Mouse (Mus musculus): ENCODE data around the gene Skiv2l. TPM values are rescaled to one million over a fixed set of nuclear protein-coding genes. Genes with fewer than 3 reads are reported as not detected.
"Not testable (repeated sequence)": the region's sequence is repeated elsewhere in the genome, so short reads cannot be mapped to it uniquely, and the experiment has no call there.

Gene Skiv2l
- total and polyA plus RNA-seq, 2 experiments = 32.0 to 61.7 TPM

- H3K9ac ChIP-seq (ENCODE audit: low read depth, low read length) = no peak overlapping the region
- H3K4me1 ChIP-seq (ENCODE audit: control insufficient read depth, insufficient read depth, low read length) = no peaks in the 10 kb centered on the region
- no peak overlapping the region for H3K27ac ChIP-seq (replicated peaks; ENCODE audit: insufficient read depth, low read depth, low read length)
- H3K27me3 ChIP-seq (ENCODE audit: control insufficient read depth, insufficient read depth, low read length) = no peaks in the 10 kb centered on the region
- 89% methylated on average over 4 of the region's 4 CpGs for WGBS
- no peak for DNase-seq (ENCODE audit: extremely low read depth, low read depth, low spot score)
- H3K4me3 ChIP-seq (ENCODE audit: insufficient read depth, low read depth, low read length) = no peak overlapping the region
- H3K36me3 ChIP-seq (ENCODE audit: control insufficient read depth, insufficient read depth, low read length) = no peaks in the 10 kb centered on the region
- H3K79me2 ChIP-seq (ENCODE audit: control insufficient read depth, insufficient read depth, low read length) = no peaks in the 10 kb centered on the region
- TF ChIP-seq CTCF (IDR thresholded peaks at IDR 0.05; ENCODE audit: low read depth, low read length) = no peak
- no peak for TF ChIP-seq POLR2A (IDR thresholded peaks at IDR 0.05; ENCODE audit: extremely low read depth, insufficient read depth, low read length)
These were observed 50.5 kb downstream of the Skiv2l start for GRCm38 (mm10) chr17:34799531-34799925.

GRCm38 (mm10) chr17:34798866-34799530, 51.0 kb downstream of the Skiv2l start:
- no peaks in the 10 kb centered on the region for H3K4me1 ChIP-seq (ENCODE audit: control insufficient read depth, insufficient read depth, low read length)
- no peak overlapping the region for H3K4me3 ChIP-seq (ENCODE audit: insufficient read depth, low read depth, low read length)
- H3K9ac ChIP-seq (ENCODE audit: low read depth, low read length) = no peak overlapping the region
- WGBS = 96% methylated on average over 17 of the region's 17 CpGs
- no peaks in the 10 kb centered on the region for H3K36me3 ChIP-seq (ENCODE audit: control insufficient read depth, insufficient read depth, low read length)
- TF ChIP-seq CTCF (IDR thresholded peaks at IDR 0.05; ENCODE audit: low read depth, low read length) (no peak), POLR2A (IDR thresholded peaks at IDR 0.05; ENCODE audit: extremely low read depth, insufficient read depth, low read length) (no peak)
- H3K27ac ChIP-seq (replicated peaks; ENCODE audit: insufficient read depth, low read depth, low read length) = no peak overlapping the region
- H3K79me2 ChIP-seq (ENCODE audit: control insufficient read depth, insufficient read depth, low read length) = no peaks in the 10 kb centered on the region
- DNase-seq (ENCODE audit: extremely low read depth, low read depth, low spot score) = no peak
- H3K27me3 ChIP-seq (ENCODE audit: control insufficient read depth, insufficient read depth, low read length) = no peaks in the 10 kb centered on the region

GRCm38 (mm10) chr17:34798071-34798470, 51.9 kb downstream of the Skiv2l start:
- H3K79me2 ChIP-seq (ENCODE audit: control insufficient read depth, insufficient read depth, low read length); DNase-seq (ENCODE audit: extremely low read depth, low read depth, low spot score); H3K4me3 ChIP-seq (ENCODE audit: insufficient read depth, low read depth, low read length); H3K4me1 ChIP-seq (ENCODE audit: control insufficient read depth, insufficient read depth, low read length); H3K27ac ChIP-seq (replicated peaks; ENCODE audit: insufficient read depth, low read depth, low read length); H3K36me3 ChIP-seq (ENCODE audit: control insufficient read depth, insufficient read depth, low read length); H3K27me3 ChIP-seq (ENCODE audit: control insufficient read depth, insufficient read depth, low read length); H3K9ac ChIP-seq (ENCODE audit: low read depth, low read length): not testable (repeated sequence)
- 92% methylated on average over 7 of the region's 7 CpGs for WGBS

GRCm38 (mm10) chr17:34797211-34797995, 52.6 kb downstream of the Skiv2l start:
- H3K36me3 ChIP-seq (ENCODE audit: control insufficient read depth, insufficient read depth, low read length); H3K9ac ChIP-seq (ENCODE audit: low read depth, low read length); H3K27ac ChIP-seq (replicated peaks; ENCODE audit: insufficient read depth, low read depth, low read length); H3K4me3 ChIP-seq (ENCODE audit: insufficient read depth, low read depth, low read length); H3K4me1 ChIP-seq (ENCODE audit: control insufficient read depth, insufficient read depth, low read length); H3K27me3 ChIP-seq (ENCODE audit: control insufficient read depth, insufficient read depth, low read length); DNase-seq (ENCODE audit: extremely low read depth, low read depth, low spot score); H3K79me2 ChIP-seq (ENCODE audit: control insufficient read depth, insufficient read depth, low read length): not testable (repeated sequence)
- 89% methylated on average over 10 of the region's 10 CpGs for WGBS

GRCm38 (mm10) chr17:34796311-34797140, 53.5 kb downstream of the Skiv2l start:
- Histone ChIP-seq H3K4me3 (ENCODE audit: insufficient read depth, low read depth, low read length) (no peak overlapping the region), H3K79me2 (ENCODE audit: control insufficient read depth, insufficient read depth, low read length) (no peaks in the 10 kb centered on the region), H3K27ac (replicated peaks; ENCODE audit: insufficient read depth, low read depth, low read length) (no peak overlapping the region), H3K4me1 (ENCODE audit: control insufficient read depth, insufficient read depth, low read length) (no peaks in the 10 kb centered on the region), H3K36me3 (ENCODE audit: control insufficient read depth, insufficient read depth, low read length) (no peaks in the 10 kb centered on the region), H3K27me3 (ENCODE audit: control insufficient read depth, insufficient read depth, low read length) (no peaks in the 10 kb centered on the region), H3K9ac (ENCODE audit: low read depth, low read length) (no peak overlapping the region)
- no peak for DNase-seq (ENCODE audit: extremely low read depth, low read depth, low spot score)
- 90% methylated on average over 8 of the region's 8 CpGs for WGBS
- TF ChIP-seq POLR2A (IDR thresholded peaks at IDR 0.05; ENCODE audit: extremely low read depth, insufficient read depth, low read length) = no peak
- TF ChIP-seq CTCF (IDR thresholded peaks at IDR 0.05; ENCODE audit: low read depth, low read length) = no peak
